Mouse (Mus musculus) limb, embryonic 11.5 days (tissue): ENCODE measurements at regions not wholly inside any gene's neighbourhood (a gene's known extent, or its start where the extent isn't known, plus 50 kb on each side); places are given as distances from the start of the nearest gene placed in this dataset.
"Not testable (repeated sequence)": the region's sequence is repeated elsewhere in the genome, so short reads cannot be mapped to it uniquely, and the experiment has no call there.

ENCODE experiments used
- ATAC-seq: fragments of 200-750 bp; cut with Nextera tagmentation; 2 replicates; pipeline ENCODE4 v1.8.0; 2017; ENCODE audit warnings: low read depth; ENCODE audit not compliant: insufficient number of reproducible peaks, low FRiP score, low TSS enrichment
- DNase-seq: peaks from one replicate; pipeline ENCODE4 v3.0.0-alpha.2; 2015; ENCODE audit warnings: low spot score
- H3K27ac ChIP-seq: fragments of 300-500 bp; sonication (generic); replicated peaks from 2 replicates; pipeline ENCODE4 v1.5.1; 2014; ENCODE audit warnings: low read depth, mild to moderate bottlenecking, low read length
- H3K27me3 ChIP-seq: fragments of 300-500 bp; sonication (generic); 2 replicates; pipeline ENCODE4 v1.6.1; 2014; ENCODE audit warnings: mild to moderate bottlenecking, low read length, mixed read lengths; ENCODE audit not compliant: control insufficient read depth, insufficient read depth
- H3K36me3 ChIP-seq: fragments of 300-500 bp; sonication (generic); 2 replicates; pipeline ENCODE4 v1.6.1; 2014; ENCODE audit warnings: mild to moderate bottlenecking, low read length, moderate library complexity, mixed read lengths; ENCODE audit not compliant: control insufficient read depth, insufficient read depth
- H3K4me1 ChIP-seq: fragments of 300-500 bp; sonication (generic); 2 replicates; pipeline ENCODE4 v1.6.1; 2014; ENCODE audit warnings: low read length, mixed read lengths; ENCODE audit not compliant: control insufficient read depth, insufficient read depth
- H3K4me2 ChIP-seq: fragments of 300-500 bp; sonication (generic); 2 replicates; pipeline ENCODE4 v1.6.1; 2014; ENCODE audit warnings: low read depth, mild to moderate bottlenecking, moderate library complexity; ENCODE audit not compliant: severe bottlenecking
- H3K4me3 ChIP-seq: fragments of 300-500 bp; sonication (generic); 2 replicates; pipeline ENCODE4 v1.5.1; 2014; ENCODE audit warnings: low read depth, low read length
- H3K9ac ChIP-seq: fragments of 300-500 bp; sonication (generic); 2 replicates; pipeline ENCODE4 v1.6.1; 2014; ENCODE audit warnings: mild to moderate bottlenecking, low read length
- H3K9me3 ChIP-seq: fragments of 300-500 bp; sonication (generic); 2 replicates; pipeline ENCODE4 v1.6.1; 2016; ENCODE audit warnings: low read length; ENCODE audit not compliant: control insufficient read depth
- WGBS: fragments of 180-500 bp; shearing (Covaris S2); extraction: QIAGEN DNeasy Blood & Tissue Kit; methylation state at CpG from one replicate; pipeline ENCODE4 v1.1.7; 2014; 5-methylcytosine and 5-hydroxymethylcytosine counted together

- no peaks in the 10 kb centered on the region for H3K4me1 ChIP-seq
- DNase-seq (no peak), ATAC-seq (no peak)
- H3K27ac ChIP-seq = no peak overlapping the region
- H3K9me3 ChIP-seq = no peaks in the 10 kb centered on the region
- 84% methylated on average over 3 of the region's 3 CpGs for WGBS
- H3K27me3 ChIP-seq = no peaks in the 10 kb centered on the region
- H3K36me3 ChIP-seq = no peaks in the 10 kb centered on the region
- no peak overlapping the region for H3K9ac ChIP-seq
- no peak overlapping the region for H3K4me2 ChIP-seq
- no peak overlapping the region for H3K4me3 ChIP-seq
These were observed 233.5 kb downstream of the Adgrg6 start for GRCm38 (mm10) chr10:14311962-14312361.

GRCm38 (mm10) chr10:14306811-14307210 lies 238.6 kb downstream of the Adgrg6 start:
- 46% methylated on average over 3 of the region's 3 CpGs for WGBS
- Histone ChIP-seq H3K27ac (no peak overlapping the region), H3K4me3 (no peak overlapping the region), H3K27me3 (no peaks in the 10 kb centered on the region), H3K36me3 (no peaks in the 10 kb centered on the region), H3K4me1 (no peaks in the 10 kb centered on the region), H3K9me3 (no peaks in the 10 kb centered on the region), H3K9ac (no peak overlapping the region), H3K4me2 (no peak overlapping the region)
- no peak for DNase-seq
- no peak for ATAC-seq

- no peak overlapping the region for H3K9ac ChIP-seq
- H3K27me3 ChIP-seq = no peaks in the 10 kb centered on the region
- no peaks in the 10 kb centered on the region for H3K4me1 ChIP-seq
These were observed 242.0 kb downstream of the Adgrg6 start for GRCm38 (mm10) chr10:14303476-14303875.

GRCm38 (mm10) chr10:14296147-14296546 lies 249.3 kb downstream of the Adgrg6 start:
- Histone ChIP-seq H3K4me3 (no peak overlapping the region), H3K27ac (no peak overlapping the region), H3K9me3 (no peaks in the 10 kb centered on the region), H3K36me3 (no peaks in the 10 kb centered on the region), H3K27me3 (no peaks in the 10 kb centered on the region), H3K4me2 (no peak overlapping the region), H3K4me1 (no peaks in the 10 kb centered on the region), H3K9ac (no peak overlapping the region)
- ATAC-seq = no peak
- WGBS = 87% methylated on average over 4 of the region's 4 CpGs
- DNase-seq = no peak

More at GRCm38 (mm10) chr10:14303476-14303875, 242.0 kb downstream of the Adgrg6 start:
- Histone ChIP-seq H3K4me2 (no peak overlapping the region), H3K27ac (no peak overlapping the region), H3K4me3 (no peak overlapping the region), H3K36me3 (no peaks in the 10 kb centered on the region), H3K9me3 (no peaks in the 10 kb centered on the region)
- ATAC-seq (no peak), DNase-seq (no peak)

- H3K36me3 ChIP-seq, H3K9me3 ChIP-seq, H3K4me2 ChIP-seq, H3K4me1 ChIP-seq, H3K27me3 ChIP-seq, H3K4me3 ChIP-seq, ATAC-seq, H3K27ac ChIP-seq, H3K9ac ChIP-seq, DNase-seq: not testable (repeated sequence)
- WGBS = 89% methylated on average over 8 of the region's 8 CpGs
These were observed 252.8 kb downstream of the Adgrg6 start for GRCm38 (mm10) chr10:14292701-14293100.

- no peak overlapping the region for H3K27ac ChIP-seq
- 86% methylated on average over 4 of the region's 4 CpGs for WGBS
These were observed 257.9 kb downstream of the Adgrg6 start for GRCm38 (mm10) chr10:14287551-14287950.

GRCm38 (mm10) chr10:14276631-14277030 lies 268.8 kb downstream of the Adgrg6 start:
- H3K27ac ChIP-seq = no peak overlapping the region
- H3K4me3 ChIP-seq = no peak overlapping the region
- no peaks in the 10 kb centered on the region for H3K4me1 ChIP-seq
- H3K9me3 ChIP-seq = no peaks in the 10 kb centered on the region
- no peak overlapping the region for H3K4me2 ChIP-seq
- H3K27me3 ChIP-seq = no peaks in the 10 kb centered on the region
- WGBS = 90% methylated on average over 1 of the region's 1 CpGs
- ATAC-seq = no peak
- H3K9ac ChIP-seq = no peak overlapping the region
- no peaks in the 10 kb centered on the region for H3K36me3 ChIP-seq
- no peak for DNase-seq

More at GRCm38 (mm10) chr10:14287551-14287950, 257.9 kb downstream of the Adgrg6 start:
- Histone ChIP-seq H3K9ac (no peak overlapping the region), H3K4me2 (no peak overlapping the region), H3K9me3 (no peaks in the 10 kb centered on the region), H3K36me3 (no peaks in the 10 kb centered on the region), H3K4me3 (no peak overlapping the region), H3K4me1 (no peaks in the 10 kb centered on the region), H3K27me3 (no peaks in the 10 kb centered on the region)
- no peak for DNase-seq
- ATAC-seq = no peak

GRCm38 (mm10) chr10:14275477-14275876 lies 270.0 kb downstream of the Adgrg6 start:
- Histone ChIP-seq H3K9ac (no peak overlapping the region), H3K27me3 (no peaks in the 10 kb centered on the region), H3K4me1 (no peaks in the 10 kb centered on the region), H3K4me2 (no peak overlapping the region), H3K27ac (no peak overlapping the region), H3K9me3 (no peaks in the 10 kb centered on the region), H3K36me3 (no peaks in the 10 kb centered on the region), H3K4me3 (no peak overlapping the region)
- DNase-seq (no peak), ATAC-seq (no peak)
- 85% methylated on average over 1 of the region's 1 CpGs for WGBS

GRCm38 (mm10) chr10:14270008-14270407 lies 275.5 kb downstream of the Adgrg6 start:
- Histone ChIP-seq H3K9ac (no peak overlapping the region), H3K4me2 (no peak overlapping the region), H3K27ac (no peak overlapping the region), H3K27me3 (no peaks in the 10 kb centered on the region), H3K36me3 (no peaks in the 10 kb centered on the region), H3K4me1 (no peaks in the 10 kb centered on the region), H3K4me3 (no peak overlapping the region), H3K9me3 (no peaks in the 10 kb centered on the region)
- WGBS = no CpG with 5 or more reads among the region's 4 CpGs
- no peak for ATAC-seq
- DNase-seq = no peak
